Mouse (Mus musculus): ENCODE measurements around the gene Nrip3.

GRCm38 (mm10) chr7:109795564-109795963 is 13.7 kb upstream of the Nrip3 start:
- TF ChIP-seq CTCF (IDR thresholded peaks at IDR 0.05; ENCODE audit: borderline replicate concordance, insufficient read depth, low read length): no peak
- no peak for TF ChIP-seq POLR2A (IDR thresholded peaks at IDR 0.05; ENCODE audit: low read depth, low read length)
